Mouse (Mus musculus): ENCODE measurements around the gene Pmvk.
A peak's percentile ranks its signal among the peaks of the same experiment; 100 is the strongest.
"Not testable (repeated sequence)": the region's sequence is repeated elsewhere in the genome, so short reads cannot be mapped to it uniquely, and the experiment has no call there.

Pmvk gene

DNA sequence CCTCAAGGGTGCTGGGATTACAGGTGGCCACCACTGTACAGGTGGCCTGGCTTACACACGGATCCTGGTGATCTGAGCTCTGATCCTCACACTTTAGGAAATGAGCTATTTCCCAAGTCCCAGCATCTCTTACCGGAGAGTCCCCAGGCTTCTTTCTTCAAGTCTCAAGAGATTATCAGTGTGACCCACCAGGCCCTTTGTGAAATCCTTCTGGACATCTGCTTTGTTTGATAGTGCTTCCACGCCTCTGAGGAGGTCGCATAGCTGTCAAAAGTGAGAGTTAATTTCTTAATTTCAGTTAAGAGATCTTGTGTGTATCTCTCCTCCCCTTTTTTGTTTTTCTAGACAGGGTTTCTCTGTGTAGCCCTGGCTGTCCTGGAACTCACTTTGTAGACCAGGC, 28.5 kb upstream of the Pmvk start:
- no peak for DNase-seq (ENCODE audit: extremely low spot score, low read depth, low spot score)

DNA sequence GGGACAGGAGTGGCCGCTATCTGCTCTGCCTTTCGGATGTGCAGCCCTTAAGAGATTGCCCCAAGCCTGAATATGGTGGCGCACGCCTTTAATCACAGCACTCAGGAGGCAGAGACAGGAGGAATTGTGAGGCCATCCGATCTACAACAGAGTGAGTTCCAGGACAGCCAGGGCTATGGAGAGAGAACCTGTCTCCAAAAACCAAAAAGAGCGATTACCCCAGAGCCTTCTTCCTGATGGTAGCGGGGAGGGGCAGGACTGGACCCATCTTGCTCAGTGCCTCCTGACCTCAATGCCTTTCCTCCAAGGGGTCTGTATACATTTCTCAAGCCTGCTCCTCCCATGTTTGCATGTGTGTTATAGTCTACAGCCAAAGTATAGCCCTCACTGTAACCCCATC, 25.3 kb upstream of the Pmvk start:
- DNase-seq (ENCODE audit: extremely low spot score, low read depth, low spot score), result not testable (repeated sequence)

DNA sequence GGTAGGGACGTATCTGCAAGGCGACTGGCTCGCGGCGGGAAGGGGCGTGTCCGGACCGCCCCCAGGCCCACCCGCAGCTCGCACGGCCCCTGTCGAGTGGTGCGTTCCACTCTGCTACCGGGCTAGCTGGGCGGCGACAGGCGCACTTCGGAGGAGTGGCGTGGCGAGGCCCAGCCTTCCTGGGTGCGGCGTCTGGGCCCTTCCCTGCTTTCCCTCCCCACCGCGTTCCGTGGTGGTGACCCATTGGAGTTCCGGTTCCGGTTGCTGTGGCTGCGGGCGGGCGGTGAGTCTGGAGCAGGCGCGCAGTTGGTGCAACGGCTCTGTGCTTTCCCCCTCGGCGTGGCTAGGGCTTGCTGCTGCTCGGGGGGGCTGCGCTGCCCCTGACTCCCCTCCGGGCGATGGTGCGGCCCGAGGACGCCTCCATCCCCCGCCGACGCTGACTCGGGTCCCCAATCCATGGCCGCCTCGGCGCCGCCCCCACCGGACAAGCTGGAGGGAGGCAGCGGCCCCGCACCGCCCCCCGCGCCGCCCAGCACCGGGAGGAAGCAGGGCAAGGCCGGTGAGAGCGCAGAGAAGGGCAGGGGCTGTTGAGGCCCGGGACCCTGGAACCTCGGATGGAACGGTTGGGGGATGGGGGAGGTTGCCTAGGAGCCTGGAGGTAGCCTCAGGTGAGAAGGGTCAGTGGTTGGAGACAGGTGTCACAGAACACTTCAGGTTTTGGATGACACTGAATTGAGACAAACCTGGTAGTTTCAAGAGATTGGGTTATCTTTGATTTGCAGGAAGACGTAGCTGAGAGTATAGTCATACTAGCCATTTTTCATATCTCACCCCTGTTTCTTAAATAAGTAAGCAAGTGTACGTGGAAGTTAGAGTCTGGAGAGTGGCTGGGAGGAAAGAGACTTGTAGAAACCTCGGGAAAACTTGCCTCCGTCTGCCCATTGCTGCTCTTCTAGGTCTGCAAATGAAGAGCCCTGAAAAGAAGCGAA, 23.9 kb upstream of the Pmvk start, which contains the start of gene Pygo2:
Gene Pygo2, plus strand, starts transcription at position 44 of the 989 bp plus-strand sequence.
- no peak for DNase-seq (ENCODE audit: extremely low spot score, low read depth, low spot score)

DNA sequence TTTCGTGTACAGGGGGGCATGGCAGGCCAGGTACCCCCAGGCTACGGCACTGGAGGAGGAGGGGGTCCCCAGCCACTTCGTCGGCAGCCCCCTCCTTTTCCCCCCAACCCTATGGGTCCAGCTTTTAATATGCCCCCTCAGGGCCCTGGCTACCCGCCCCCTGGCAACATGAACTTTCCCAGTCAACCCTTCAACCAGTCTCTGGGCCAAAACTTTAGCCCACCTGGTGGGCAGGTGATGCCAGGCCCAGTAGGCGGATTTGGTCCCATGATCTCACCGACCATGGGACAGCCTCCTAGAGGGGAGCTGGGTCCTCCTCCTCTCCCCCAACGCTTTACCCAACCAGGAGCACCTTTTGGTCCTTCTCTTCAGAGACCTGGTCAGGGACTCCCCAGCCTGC, 21.7 kb upstream of the Pmvk start:
- no peak for DNase-seq (ENCODE audit: extremely low spot score, low read depth, low spot score)

DNA sequence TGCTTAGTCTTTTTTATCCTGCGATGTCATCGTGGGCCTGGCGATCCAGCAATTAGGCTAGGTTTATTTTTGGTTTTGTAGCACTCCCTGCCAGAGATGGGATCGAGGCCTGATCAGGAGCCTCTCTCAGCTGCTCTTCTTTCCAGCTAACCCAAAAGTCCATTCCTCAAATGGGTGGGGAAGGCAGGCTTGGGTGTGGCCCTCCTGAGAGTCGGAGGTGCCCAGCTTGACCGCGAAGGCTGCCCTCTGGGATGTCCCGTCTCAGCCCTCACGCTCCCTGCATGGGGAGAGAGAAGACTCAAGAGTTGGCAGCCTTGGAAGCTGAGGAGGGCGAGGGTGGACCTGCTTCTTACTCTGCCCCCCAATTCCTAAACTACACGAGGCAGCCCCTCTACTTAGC, 19.8 kb upstream of the Pmvk start:
- no peak for DNase-seq (ENCODE audit: extremely low spot score, low read depth, low spot score)

DNA sequence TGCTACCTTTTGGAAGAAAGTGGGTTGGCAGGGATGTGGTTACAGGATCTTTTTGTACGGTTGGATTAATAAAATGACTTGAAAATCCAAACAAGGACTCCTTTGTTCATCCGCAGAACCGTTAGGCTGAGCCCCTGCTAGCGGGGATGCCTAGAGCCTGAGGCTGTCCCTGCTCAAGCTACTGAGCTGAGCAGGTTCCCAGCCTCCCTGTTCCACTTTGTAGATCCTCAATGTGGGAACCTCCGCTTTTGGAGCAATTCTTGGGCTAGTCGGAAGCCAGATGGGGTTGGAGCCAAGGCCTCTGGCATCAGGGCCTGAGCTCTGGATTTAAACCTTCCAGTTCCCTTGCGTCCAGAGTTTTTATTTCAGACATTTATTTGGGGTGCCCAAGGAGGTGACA, 19.3 kb upstream of the Pmvk start:
- DNase-seq (ENCODE audit: extremely low spot score, low read depth, low spot score), result no peak

DNA sequence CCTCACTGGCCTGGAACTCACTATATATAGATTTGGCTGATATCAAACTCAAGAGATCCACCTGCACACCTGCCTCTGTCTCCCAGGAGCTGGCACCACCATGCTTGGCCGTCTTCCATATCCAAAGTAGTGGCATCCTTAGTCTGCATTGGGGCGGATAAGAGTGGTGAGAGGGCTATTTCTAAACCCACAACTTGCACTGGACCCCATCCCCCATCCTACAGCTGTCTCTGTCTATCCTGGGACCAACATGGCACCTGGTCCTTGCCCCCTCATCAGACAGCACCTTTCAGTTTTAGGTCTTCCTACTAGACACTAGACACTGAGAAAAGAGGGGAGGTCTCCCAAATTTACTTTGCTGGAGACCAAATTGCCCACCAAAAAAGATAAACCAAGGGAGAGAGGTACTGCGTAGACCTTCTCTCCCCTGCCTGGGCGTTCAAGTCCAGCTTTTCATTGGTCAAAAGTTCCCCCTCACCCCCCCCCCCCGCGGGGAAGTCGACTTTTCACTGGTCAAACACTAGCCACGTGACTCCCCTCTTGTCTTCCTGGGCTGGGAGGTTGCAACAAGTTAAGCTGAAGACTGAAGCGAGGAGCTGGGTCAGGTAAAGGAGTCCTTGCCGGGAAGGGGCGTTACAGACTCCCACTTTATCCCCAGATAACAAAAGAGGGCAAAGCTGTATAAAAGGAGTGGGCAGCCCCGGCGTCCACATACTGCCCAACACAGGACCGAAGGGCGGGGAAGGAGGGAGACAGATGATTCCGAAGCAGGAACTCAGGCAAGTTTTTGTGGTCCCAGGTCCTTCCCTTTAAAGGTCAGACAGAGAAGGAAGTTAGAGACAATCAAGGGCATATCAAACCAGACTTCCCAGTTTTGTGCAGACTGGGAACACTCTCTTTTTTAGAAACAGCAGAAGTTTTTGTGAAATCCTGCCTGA, 17.9 kb upstream of the Pmvk start, which contains the start of gene Pbxip1:
Gene Pbxip1, plus strand, starts transcription at position 531 of the 938 bp plus-strand sequence.
- DNase-seq (ENCODE audit: extremely low spot score, low read depth, low spot score), result no peak

DNA sequence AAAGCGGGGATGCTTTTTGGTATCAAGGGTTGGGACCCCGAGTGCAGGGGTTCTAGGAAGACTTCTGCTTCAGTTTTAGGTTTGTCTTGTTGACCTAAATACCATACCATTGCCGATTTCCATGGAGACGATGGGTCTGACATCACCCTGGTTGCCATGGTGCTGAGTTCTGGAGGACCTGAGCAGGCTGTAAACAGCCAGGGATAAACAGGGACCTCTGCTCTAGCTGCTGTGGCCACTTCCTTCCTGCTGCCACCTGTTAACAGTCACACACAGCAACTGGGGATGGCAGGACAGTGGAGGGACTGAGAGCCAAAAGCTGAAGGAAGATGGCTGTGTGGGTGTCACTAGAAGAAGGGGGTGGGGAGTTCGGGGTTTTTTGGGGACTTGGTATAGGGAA, 17.1 kb upstream of the Pmvk start:
- DNase-seq (ENCODE audit: extremely low spot score, low read depth, low spot score), result no peak

DNA sequence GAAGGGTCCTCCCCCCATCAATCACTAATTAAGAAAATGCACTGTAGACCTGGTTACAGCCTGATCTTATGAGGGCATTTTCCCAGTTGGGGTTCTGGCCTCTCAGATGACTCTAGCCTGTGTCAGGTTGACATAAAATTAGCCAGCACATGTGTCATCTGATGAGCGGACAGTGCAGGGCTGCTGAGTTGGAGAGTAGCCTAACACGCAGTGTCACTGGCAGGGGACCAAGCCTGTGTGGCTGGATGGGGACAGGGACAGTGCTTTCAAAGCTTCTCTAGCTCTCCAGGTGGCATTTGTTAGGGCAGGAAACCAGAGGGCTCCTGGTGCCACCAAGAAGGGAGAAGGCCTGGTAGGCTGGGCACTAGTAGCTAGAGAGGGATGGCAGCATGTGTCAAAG, 13.7 kb upstream of the Pmvk start:
- DNase-seq (ENCODE audit: extremely low spot score, low read depth, low spot score), result no peak

DNA sequence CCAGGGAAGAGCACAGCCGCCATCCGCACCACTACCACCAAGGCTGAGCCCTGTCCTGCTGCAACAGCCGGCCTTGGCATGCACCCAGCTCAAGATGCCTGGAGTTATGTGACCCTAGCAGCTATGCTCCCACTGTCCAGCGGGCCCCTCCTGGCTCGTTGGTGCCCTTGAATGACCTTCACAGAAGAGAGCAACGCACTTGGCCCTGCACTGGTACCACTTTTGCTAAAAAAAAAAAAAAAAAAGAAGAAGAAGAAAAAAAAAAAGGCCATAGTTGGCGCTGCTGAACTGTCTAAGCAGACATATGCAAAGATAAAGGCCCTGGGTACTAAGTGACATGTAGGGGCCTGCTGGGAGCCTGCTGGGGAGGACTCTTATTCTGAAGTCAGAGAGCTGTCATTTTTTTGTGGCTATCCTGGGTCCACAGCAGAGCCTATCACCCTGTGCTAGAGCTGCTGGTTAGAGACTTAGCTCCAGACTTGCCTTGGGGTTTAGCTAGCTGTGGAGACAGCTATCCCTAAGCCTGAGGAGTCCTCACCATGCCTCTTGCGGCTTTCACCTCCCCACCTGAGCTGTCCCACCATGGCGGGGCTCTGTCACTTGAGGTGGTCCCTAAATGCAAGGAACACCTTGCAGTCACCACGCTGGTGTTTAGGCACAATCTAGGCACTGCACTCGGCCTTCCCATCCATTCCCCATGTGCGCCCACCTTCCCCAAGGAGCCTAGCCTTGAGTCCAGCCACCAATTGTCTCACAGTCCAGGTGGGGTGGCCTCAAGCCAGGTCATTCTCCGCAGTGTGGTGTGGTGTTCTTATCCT, 5.4 kb upstream of the Pmvk start:
- no peak for DNase-seq (ENCODE audit: extremely low spot score, low read depth, low spot score)

DNA sequence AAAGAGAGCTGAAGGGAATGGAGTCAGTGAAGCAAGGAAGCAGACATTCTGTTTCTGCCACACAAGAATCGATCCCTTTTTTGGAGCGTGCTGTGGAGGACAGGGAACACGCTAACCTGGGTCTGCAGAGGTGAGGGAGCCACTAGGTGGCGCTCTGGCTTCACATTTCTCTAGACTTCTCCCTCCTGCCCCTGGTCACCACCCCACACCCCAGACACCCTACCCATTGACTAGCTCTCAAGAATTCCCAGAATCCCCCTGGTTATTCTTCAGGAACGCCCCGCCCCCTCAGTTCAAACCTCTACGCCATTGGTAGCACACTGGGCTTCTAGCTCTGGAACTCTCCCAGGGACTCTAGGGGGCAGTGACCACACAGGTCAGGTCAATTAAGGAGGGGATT, 4.8 kb upstream of the Pmvk start:
- no peak for DNase-seq (ENCODE audit: extremely low spot score, low read depth, low spot score)

DNA sequence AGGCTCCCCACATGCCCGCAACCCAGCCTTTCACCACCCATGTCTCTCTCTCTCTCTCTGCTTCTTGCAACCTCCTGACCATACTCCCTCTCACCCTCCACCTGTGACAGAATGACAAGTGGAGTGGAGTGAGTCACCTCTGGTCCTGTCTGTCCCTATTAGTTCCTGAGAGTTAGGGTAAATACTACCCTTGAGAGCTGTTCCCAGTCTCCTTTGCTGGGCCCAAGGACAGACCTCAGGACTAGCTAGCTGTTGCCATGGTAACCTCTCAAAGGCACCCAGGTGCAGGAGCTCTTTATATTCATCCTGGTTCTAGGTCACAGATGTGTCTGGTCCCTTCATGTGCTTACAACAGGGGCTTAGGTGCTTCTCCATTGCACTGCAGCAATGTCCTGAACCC, 2.4 kb upstream of the Pmvk start:
- no peak for DNase-seq (ENCODE audit: extremely low spot score, low read depth, low spot score)

DNA sequence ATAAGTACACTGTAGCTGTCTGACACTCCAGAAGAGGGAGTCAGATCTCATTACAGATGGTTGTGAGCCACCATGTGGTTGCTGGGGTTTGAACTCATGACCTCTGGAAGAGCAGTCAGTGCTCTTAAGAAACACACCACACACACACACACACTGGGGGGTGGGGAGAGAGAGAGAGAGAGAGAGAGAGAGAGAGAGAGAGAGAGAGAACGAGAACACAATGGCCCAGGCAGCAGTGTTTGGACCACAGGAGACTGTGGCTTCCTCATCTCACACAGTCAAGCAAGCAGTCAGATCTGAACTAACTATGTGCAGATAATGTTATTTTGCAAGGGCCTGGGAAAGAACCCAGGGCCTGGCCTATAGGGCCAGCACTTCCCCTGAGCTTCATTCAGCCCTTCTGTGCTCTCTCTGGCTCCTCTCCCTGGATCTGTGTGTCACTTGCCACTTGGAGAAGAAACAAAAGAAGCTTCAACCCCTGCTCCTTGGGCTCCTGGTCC, 1.5 kb downstream of the Pmvk start:
- DNase-seq (ENCODE audit: extremely low spot score, low read depth, low spot score), result no peak

DNA sequence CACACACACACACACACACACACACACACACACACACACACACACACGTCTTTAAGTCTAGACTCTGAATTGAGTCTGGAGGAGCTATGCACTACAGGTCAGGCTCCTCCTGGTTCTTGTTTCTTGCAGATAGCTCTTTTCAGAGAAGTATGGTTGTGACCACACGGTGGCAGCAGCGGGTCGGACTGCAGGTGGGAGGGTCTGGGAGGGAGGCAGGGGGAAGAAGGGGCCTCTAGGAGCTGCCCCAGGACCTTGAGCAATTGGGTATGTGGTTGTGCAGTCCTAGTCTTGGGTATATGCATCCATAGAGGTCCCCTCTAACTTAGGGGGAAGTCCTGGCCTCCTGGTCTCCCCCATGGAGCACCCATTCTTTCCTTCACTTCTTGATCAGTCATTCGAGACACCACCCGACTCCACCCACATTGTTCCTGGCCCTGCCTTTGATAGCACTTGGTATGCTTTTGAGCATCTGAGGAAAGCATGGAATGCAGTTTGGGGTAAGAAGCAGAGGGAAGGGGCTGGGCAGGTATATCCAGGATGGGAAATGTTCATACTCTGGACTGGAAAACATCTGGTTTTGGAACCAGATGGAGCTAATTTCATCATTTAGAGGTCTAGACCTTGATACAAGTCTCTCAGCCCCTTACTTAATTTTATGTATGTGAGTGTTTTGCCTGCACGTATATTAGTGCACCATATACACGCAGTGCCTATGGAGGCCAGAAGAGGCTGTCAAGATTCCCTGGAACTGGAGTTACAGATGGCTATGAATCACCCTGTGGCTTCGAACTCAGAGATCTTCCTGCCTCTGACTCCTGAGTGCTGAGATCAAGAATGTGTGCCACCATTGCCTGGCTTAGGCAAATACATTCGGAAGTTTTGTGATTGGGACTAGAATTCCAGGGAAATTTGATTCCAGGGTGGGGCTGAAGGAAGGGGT, 2.7 kb downstream of the Pmvk start:
- DNase-seq (ENCODE audit: extremely low spot score, low read depth, low spot score), result no peak

DNA sequence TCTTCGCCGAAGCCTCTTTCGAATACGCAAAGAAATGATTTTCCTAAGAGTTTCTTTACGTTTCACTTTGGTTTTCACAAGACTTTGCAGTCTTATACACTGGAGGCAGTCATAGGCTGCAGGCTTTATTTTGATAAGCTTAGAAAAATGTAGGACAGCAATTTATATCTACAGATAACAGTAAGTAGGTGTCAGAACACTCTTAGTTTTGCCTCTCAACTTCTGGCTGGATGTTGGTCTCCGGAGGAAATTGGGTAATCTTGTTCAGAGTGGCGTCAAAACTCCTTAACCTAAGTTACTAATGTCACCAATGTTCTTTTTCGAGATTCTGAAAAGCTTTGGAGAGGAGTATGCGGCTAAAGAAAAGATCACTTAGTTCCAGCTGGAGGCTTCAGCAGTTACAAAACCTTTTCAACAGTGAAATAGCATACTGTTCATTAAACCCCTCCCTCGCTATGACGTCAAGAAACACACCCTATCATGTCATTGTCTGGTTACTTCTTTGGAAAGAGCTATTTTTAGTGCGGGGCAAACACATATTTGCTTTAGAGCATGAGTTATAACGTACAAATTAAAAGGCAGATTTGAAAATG, 4.1 kb downstream of the Pmvk start:
- no peak for DNase-seq (ENCODE audit: extremely low spot score, low read depth, low spot score)

DNA sequence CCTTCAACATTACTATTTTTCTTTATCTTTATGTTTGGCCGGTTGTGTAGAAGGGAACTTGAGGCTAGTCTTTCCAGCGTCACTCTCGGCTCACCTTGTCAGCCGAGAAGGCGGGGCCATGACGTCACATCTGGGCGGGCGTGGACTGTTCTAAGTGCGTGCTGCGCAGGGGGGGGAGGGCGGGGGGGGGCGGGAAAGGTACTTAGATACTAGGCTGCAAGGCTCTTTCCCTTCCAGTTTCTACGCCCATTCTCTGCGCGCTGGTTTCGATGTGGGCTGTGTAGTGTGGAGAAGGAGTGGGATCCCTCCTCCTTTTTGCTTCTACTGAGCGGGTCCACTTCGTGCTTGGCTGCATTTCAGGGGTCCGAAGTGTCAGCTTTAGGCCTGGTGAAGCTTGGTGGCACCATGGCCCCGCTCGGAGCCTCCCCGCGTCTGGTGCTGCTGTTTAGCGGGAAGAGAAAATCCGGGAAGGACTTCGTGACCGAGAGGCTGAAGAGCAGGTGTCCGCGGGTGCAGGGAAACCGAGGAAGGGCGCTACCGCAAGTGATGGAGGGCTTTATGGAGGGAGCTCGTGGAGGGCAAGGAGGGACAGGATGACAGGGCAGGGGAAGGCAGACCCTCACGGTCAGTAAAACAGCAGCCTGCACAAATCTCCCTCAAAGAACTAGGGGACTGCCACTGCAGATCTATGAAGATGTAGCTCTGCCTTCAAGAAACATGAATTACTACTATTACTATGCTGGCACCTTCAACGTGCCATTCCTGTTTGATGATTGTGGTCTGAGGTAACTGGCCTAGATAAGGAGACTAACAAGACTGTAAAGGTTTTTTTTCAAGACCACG, 4.8 kb downstream of the Pmvk start:
- peak; percentile 89 for DNase-seq (ENCODE audit: extremely low spot score, low read depth, low spot score)

DNA sequence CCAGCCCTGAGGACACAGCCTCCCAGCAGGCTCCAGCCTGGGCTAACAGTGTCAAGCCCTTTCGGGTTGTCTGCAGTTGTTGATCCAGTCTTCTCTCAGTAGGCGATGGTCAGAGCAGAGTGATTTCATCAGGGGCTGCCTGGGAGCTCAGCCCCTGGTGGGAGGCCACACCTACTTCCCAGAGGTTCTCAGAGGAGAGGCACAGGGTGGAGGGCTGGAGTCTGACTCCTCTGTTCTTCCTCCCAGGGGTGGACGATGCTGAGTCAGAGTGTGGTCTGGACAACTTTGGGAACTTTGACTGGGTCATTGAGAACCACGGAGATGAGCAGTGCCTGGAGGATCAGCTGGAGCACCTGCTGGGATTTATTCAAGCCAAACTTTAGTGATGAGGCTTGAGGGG, 13.9 kb downstream of the Pmvk start:
- DNase-seq (ENCODE audit: extremely low spot score, low read depth, low spot score), result no peak

DNA sequence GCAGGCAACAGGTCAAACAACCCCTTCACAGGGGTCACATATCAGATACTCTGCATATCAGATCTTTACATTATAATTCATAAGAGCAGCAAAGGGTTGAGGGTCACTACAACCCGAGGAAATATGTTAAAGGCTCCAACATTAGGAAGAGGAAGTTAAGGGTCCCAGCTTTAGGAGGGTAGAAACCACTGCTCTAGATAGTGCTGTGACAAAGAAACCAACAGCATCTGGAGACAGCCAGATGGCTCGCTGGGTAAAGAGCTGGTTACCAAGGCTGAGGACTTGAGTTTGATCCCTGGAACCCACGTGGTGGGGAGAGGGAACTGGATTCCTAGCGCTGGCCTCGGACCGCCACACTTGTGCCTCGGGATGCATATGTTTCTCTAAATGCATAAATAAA, 17.9 kb downstream of the Pmvk start:
- DNase-seq (ENCODE audit: extremely low spot score, low read depth, low spot score), result no peak

Measured in hindlimb bud, embryonic 11.5 days (tissue).